Mouse (Mus musculus) kidney, embryonic 16.5 days (tissue): Measurements from ENCODE around the gene Inka1. TPM values are rescaled to one million over a fixed set of nuclear protein-coding genes. Genes with fewer than 3 reads are reported as not detected.

Experiments
- ATAC-seq: fragments of 200-750 bp; cut with Nextera tagmentation; 2 replicates; pipeline ENCODE4 v1.8.0; 2017; ENCODE audit warnings: moderate TSS enrichment; ENCODE audit not compliant: low FRiP score, low TSS enrichment
- H3K27ac ChIP-seq: fragments of 300-500 bp; sonication (generic); 2 replicates; pipeline ENCODE4 v1.5.1; 2014; ENCODE audit warnings: low read length
- H3K27me3 ChIP-seq: fragments of 300-500 bp; sonication (generic); 2 replicates; pipeline ENCODE4 v1.6.1; 2014; ENCODE audit warnings: low read length, control low read depth, mixed read lengths; ENCODE audit not compliant: insufficient read depth
- H3K36me3 ChIP-seq: fragments of 300-500 bp; sonication (generic); 2 replicates; pipeline ENCODE4 v1.6.1; 2014; ENCODE audit warnings: low read length, control low read depth, mixed read lengths; ENCODE audit not compliant: insufficient read depth
- H3K4me1 ChIP-seq: fragments of 300-500 bp; sonication (generic); 2 replicates; pipeline ENCODE4 v1.6.1; 2014; ENCODE audit warnings: low read length, control low read depth, mixed read lengths; ENCODE audit not compliant: insufficient read depth
- H3K4me2 ChIP-seq: fragments of 300-500 bp; sonication (generic); replicated peaks from 2 replicates; pipeline ENCODE4 v1.6.1; 2014; ENCODE audit warnings: low read depth, low read length
- H3K4me3 ChIP-seq: fragments of 300-500 bp; sonication (generic); 2 replicates; pipeline ENCODE4 v1.5.1; 2014; ENCODE audit warnings: mild to moderate bottlenecking, low read length
- H3K9ac ChIP-seq: fragments of 300-500 bp; sonication (generic); replicated peaks from 2 replicates; pipeline ENCODE4 v1.6.1; 2014; ENCODE audit warnings: low read length
- H3K9me3 ChIP-seq: fragments of 300-500 bp; sonication (generic); 2 replicates; pipeline ENCODE4 v1.6.1; 2016; ENCODE audit warnings: low read length, control low read depth
- WGBS: fragments of 180-500 bp; shearing (Covaris S2); extraction: QIAGEN DNeasy Blood & Tissue Kit; methylation state at CpG from one replicate; pipeline ENCODE4 v1.1.7; 2014; 5-methylcytosine and 5-hydroxymethylcytosine counted together
- polyA plus RNA-seq: library from polyadenylated mRNA; unstranded; fragments of >200 nt; fragmentation: Nextera tagmentation; extraction: Ambion mirVana; gene quantifications from 2 replicates; pipeline ENCODE4 v1.2.1, GENCODE M21; 2015

Gene Inka1
- polyA plus RNA-seq, 1 experiment from 2014 or later = 79.4 TPM

- Histone ChIP-seq H3K27ac (no peak overlapping the region), H3K27me3 (no peaks in the 10 kb centered on the region), H3K4me3 (no peak overlapping the region), H3K4me1 (no peaks in the 10 kb centered on the region), H3K9me3 (no peaks in the 10 kb centered on the region), H3K4me2 (no peak overlapping the region), H3K36me3 (peaks cover 15% of the 10 kb centered on the region), H3K9ac (no peak overlapping the region)
- no peak for ATAC-seq
- WGBS = 86% methylated on average over 10 of the region's 10 CpGs
These were observed 24.3 kb downstream of the Inka1 start for GRCm38 (mm10) chr9:107961351-107961762.

- Histone ChIP-seq H3K9ac (no peak overlapping the region), H3K27ac (no peak overlapping the region), H3K4me3 (no peak overlapping the region), H3K4me1 (no peaks in the 10 kb centered on the region), H3K36me3 (peaks cover 15% of the 10 kb centered on the region), H3K9me3 (no peaks in the 10 kb centered on the region), H3K4me2 (no peak overlapping the region), H3K27me3 (no peaks in the 10 kb centered on the region)
- no peak for ATAC-seq
- 75% methylated on average over 4 of the region's 4 CpGs for WGBS
These were observed 24.8 kb downstream of the Inka1 start for GRCm38 (mm10) chr9:107960928-107961327.

GRCm38 (mm10) chr9:107959896-107960295, 25.8 kb downstream of the Inka1 start:
- H3K4me1 ChIP-seq = no peaks in the 10 kb centered on the region
- whole genome bisulfite sequencing = 40% methylated on average over 6 of the region's 6 CpGs
- peaks cover 15% of the 10 kb centered on the region for H3K36me3 ChIP-seq
- no peak overlapping the region for H3K9ac ChIP-seq
- no peaks in the 10 kb centered on the region for H3K27me3 ChIP-seq
- H3K4me3 ChIP-seq = no peak overlapping the region
- no peak for ATAC-seq
- no peak overlapping the region for H3K4me2 ChIP-seq
- H3K9me3 ChIP-seq = no peaks in the 10 kb centered on the region
- no peak overlapping the region for H3K27ac ChIP-seq

- no peak overlapping the region for H3K9ac ChIP-seq
- no peak overlapping the region for H3K4me2 ChIP-seq
- H3K36me3 ChIP-seq = peaks cover 15% of the 10 kb centered on the region
- no peaks in the 10 kb centered on the region for H3K9me3 ChIP-seq
- 65% methylated on average over 6 of the region's 6 CpGs for WGBS
- ATAC-seq = no peak
- no peak overlapping the region for H3K4me3 ChIP-seq
- H3K27ac ChIP-seq = no peak overlapping the region
- peaks cover under 1% of the 10 kb centered on the region; the same call in 1 of the 2 replicates for H3K4me1 ChIP-seq
- no peaks in the 10 kb centered on the region for H3K27me3 ChIP-seq
These were observed 28.5 kb downstream of the Inka1 start for GRCm38 (mm10) chr9:107957141-107957540.

- no peaks in the 10 kb centered on the region for H3K9me3 ChIP-seq
- H3K27ac ChIP-seq = no peak overlapping the region
- no peaks in the 10 kb centered on the region for H3K27me3 ChIP-seq
- H3K4me3 ChIP-seq = no peak overlapping the region
- no peak overlapping the region for H3K4me2 ChIP-seq
- WGBS = 80% methylated on average over 6 of the region's 6 CpGs
- no peak overlapping the region for H3K9ac ChIP-seq
- H3K4me1 ChIP-seq = peaks cover 11% of the 10 kb centered on the region
- ATAC-seq = no peak
- H3K36me3 ChIP-seq = peaks cover 9% of the 10 kb centered on the region; the same call in 1 of the 2 replicates
These were observed 29.9 kb downstream of the Inka1 start for GRCm38 (mm10) chr9:107955613-107956289.

- H3K27ac ChIP-seq = peak overlapping the region; percentile 79
- 12% methylated on average over 45 of the region's 45 CpGs for WGBS
- no peaks in the 10 kb centered on the region for H3K9me3 ChIP-seq
- H3K36me3 ChIP-seq = no peaks in the 10 kb centered on the region
- H3K4me2 ChIP-seq = peak overlapping the region; percentile 92
- peak overlapping the region; percentile 69 for H3K4me3 ChIP-seq
- H3K27me3 ChIP-seq = no peaks in the 10 kb centered on the region
- peak overlapping the region; percentile 81 for H3K9ac ChIP-seq
- H3K4me1 ChIP-seq = peaks cover 14% of the 10 kb centered on the region
- peak; percentile 94 for ATAC-seq
These were observed 35.0 kb downstream of the Inka1 start for GRCm38 (mm10) chr9:107950460-107951355.

GRCm38 (mm10) chr9:107949922-107950235, 35.8 kb downstream of the Inka1 start, which contains the start of gene Traip:
TSS of gene Traip (plus strand) at chr9:107950136.
- ATAC-seq = no peak
- Histone ChIP-seq H3K36me3 (no peaks in the 10 kb centered on the region), H3K9ac (peak within 1 kb of the TSS; percentile 81), H3K4me3 (peak within 1 kb of the TSS; percentile 69), H3K27me3 (no peaks in the 10 kb centered on the region), H3K4me2 (peak within 1 kb of the TSS; percentile 92), H3K9me3 (no peaks in the 10 kb centered on the region), H3K4me1 (peaks cover 14% of the 10 kb centered on the region), H3K27ac (peak within 1 kb of the TSS; percentile 79)
- 87% methylated on average over 10 of the region's 10 CpGs for WGBS

- Histone ChIP-seq H3K4me3 (no peak overlapping the region), H3K27me3 (no peaks in the 10 kb centered on the region)
- ATAC-seq = no peak
These were observed 36.3 kb downstream of the Inka1 start for GRCm38 (mm10) chr9:107949184-107949921.

GRCm38 (mm10) chr9:107947241-107948194, 38.2 kb downstream of the Inka1 start:
- H3K4me1 ChIP-seq = peaks cover 14% of the 10 kb centered on the region
- no peak overlapping the region for H3K27ac ChIP-seq
- H3K4me3 ChIP-seq = no peak overlapping the region
- WGBS = 89% methylated on average over 31 of the region's 31 CpGs
- H3K27me3 ChIP-seq = no peaks in the 10 kb centered on the region
- no peaks in the 10 kb centered on the region for H3K36me3 ChIP-seq
- H3K9me3 ChIP-seq = no peaks in the 10 kb centered on the region
- ATAC-seq = no peak
- no peak overlapping the region for H3K9ac ChIP-seq
- H3K4me2 ChIP-seq = no peak overlapping the region

More at GRCm38 (mm10) chr9:107949184-107949921, 36.3 kb downstream of the Inka1 start:
- Histone ChIP-seq H3K4me2 (no peak overlapping the region), H3K4me1 (peaks cover 14% of the 10 kb centered on the region), H3K36me3 (no peaks in the 10 kb centered on the region), H3K9me3 (no peaks in the 10 kb centered on the region), H3K9ac (no peak overlapping the region), H3K27ac (no peak overlapping the region)
- 82% methylated on average over 13 of the region's 13 CpGs for WGBS
